Mouse (Mus musculus) liver, adult 2 months (tissue): ENCODE results near the gene Gaa.

Experiments used
- CTCF ChIP-seq: fragments of 200-500 bp; IDR thresholded peaks from 2 replicates; pipeline ENCODE4 v1.5.1; 2011; ENCODE audit warnings: low read depth, low read length, control low read depth
- POLR2A ChIP-seq: fragments of 200-500 bp; IDR thresholded peaks from 2 replicates; pipeline ENCODE4 v1.6.1; 2011; ENCODE audit warnings: low read length, control low read depth; ENCODE audit not compliant: insufficient read depth; ENCODE audit errors: extremely low read depth

GRCm38 (mm10) chr11:119310621-119311020 is 42.9 kb downstream of the Gaa start:
- TF ChIP-seq POLR2A (no peak), CTCF (no peak)
